Mouse (Mus musculus) CH12.LX (cell line): Measurements from ENCODE around the gene Trdmt1. TPM values are rescaled to one million over a fixed set of nuclear protein-coding genes. Genes with fewer than 3 reads are reported as not detected.

Experiments
- DNase-seq: peaks from one replicate; pipeline ENCODE4 v3.0.0-alpha.2; 2013; ENCODE audit errors: extremely low read depth
- H3K27ac ChIP-seq: 2 replicates; pipeline ENCODE4 v1.5.1; 2012; ENCODE audit warnings: low read depth, mild to moderate bottlenecking, control low read depth, moderate library complexity; ENCODE audit not compliant: insufficient read depth
- H3K27me3 ChIP-seq: replicated peaks from 2 replicates; pipeline ENCODE3; 2012; ENCODE audit warnings: inconsistent platforms
- H3K36me3 ChIP-seq, 2 experiments: replicated peaks in 1 of 2; 2 replicates each; pipeline versions ENCODE3 to v1.6.1; 2012; ENCODE audit warnings: inconsistent platforms in 1 of 2, low read length in 1 of 2, mild to moderate bottlenecking in 1 of 2, mixed read lengths in 1 of 2, moderate library complexity in 1 of 2; ENCODE audit not compliant: control insufficient read depth in 1 of 2, insufficient read depth in 1 of 2
- H3K4me1 ChIP-seq, 2 experiments: 2 replicates each; pipeline ENCODE4 v1.6.1; 2012; ENCODE audit warnings: inconsistent platforms in 1 of 2, moderate library complexity in 1 of 2; ENCODE audit not compliant: insufficient read depth in 2 of 2, control insufficient read depth in 1 of 2
- H3K4me2 ChIP-seq: 2 replicates; pipeline ENCODE4 v1.6.1; 2012; ENCODE audit warnings: low read depth, mild to moderate bottlenecking, control low read depth; ENCODE audit not compliant: poor library complexity, insufficient read depth, severe bottlenecking
- H3K4me3 ChIP-seq, 3 experiments: fragments of 150-350 bp in 1 of 3; sonication (generic) in 1 of 3; replicated peaks in 1 of 3; 2 replicates each; pipeline versions ENCODE3 to v1.5.1; 2011 to 2012; ENCODE audit warnings: low read depth in 2 of 3, low read length in 2 of 3, mild to moderate bottlenecking in 2 of 3, moderate library complexity in 2 of 3, control low read depth in 1 of 3, improper control_type of control experiment in 1 of 3, inconsistent platforms in 1 of 3, mixed read lengths in 1 of 3; ENCODE audit not compliant: poor library complexity in 1 of 3
- H3K79me2 ChIP-seq: replicated peaks from 2 replicates; pipeline ENCODE4 v1.6.1; 2012; ENCODE audit warnings: mild to moderate bottlenecking, moderate library complexity; ENCODE audit not compliant: control insufficient read depth, poor library complexity, insufficient read depth, severe bottlenecking; ENCODE audit errors: extremely low read depth
- H3K9ac ChIP-seq: 2 replicates; pipeline ENCODE4 v1.6.1; 2012; ENCODE audit warnings: low read depth, mild to moderate bottlenecking, control low read depth, moderate library complexity; ENCODE audit not compliant: insufficient read depth
- H3K9me3 ChIP-seq: replicated peaks from 2 replicates; pipeline ENCODE3; 2012; ENCODE audit warnings: low read length, inconsistent platforms, mixed read lengths
- BHLHE40 ChIP-seq: IDR thresholded peaks from 2 replicates; pipeline ENCODE4 v1.6.1; 2011; ENCODE audit warnings: mild to moderate bottlenecking, low read depth, low read length, improper control_type of control experiment
- GABPA ChIP-seq: IDR thresholded peaks from 2 replicates; pipeline ENCODE4 v1.6.1; 2012; ENCODE audit warnings: low read depth, low read length, improper control_type of control experiment, inconsistent platforms; ENCODE audit not compliant: insufficient replicate concordance
- MAFK ChIP-seq: IDR thresholded peaks from 2 replicates; pipeline ENCODE4 v1.6.1; 2011; ENCODE audit warnings: low read length, improper control_type of control experiment; ENCODE audit not compliant: insufficient replicate concordance
- MAX ChIP-seq: IDR thresholded peaks from 2 replicates; pipeline ENCODE4 v1.6.1; 2011; ENCODE audit warnings: low read length, improper control_type of control experiment
- MAZ ChIP-seq: IDR thresholded peaks from 2 replicates; pipeline ENCODE4 v1.6.1; 2012; ENCODE audit warnings: low read depth, mild to moderate bottlenecking, inconsistent platforms, low read length, improper control_type of control experiment, moderate library complexity
- MYC ChIP-seq: IDR thresholded peaks from 2 replicates; pipeline ENCODE4 v1.6.1; 2011; ENCODE audit warnings: low read depth, mild to moderate bottlenecking, improper control_type of control experiment, low read length
- POLR2AphosphoS2 ChIP-seq: IDR thresholded peaks from 2 replicates; pipeline ENCODE4 v1.6.1; 2011; ENCODE audit warnings: low read depth, low read length, improper control_type of control experiment
- RCOR1 ChIP-seq: conservative IDR thresholded peaks from 2 replicates; pipeline ENCODE4 v1.6.1; 2012; ENCODE audit warnings: low read depth, mild to moderate bottlenecking, inconsistent platforms, low read length, improper control_type of control experiment
- UBTF ChIP-seq: IDR thresholded peaks from 2 replicates; pipeline ENCODE4 v1.6.1; 2012; ENCODE audit warnings: low read depth, mild to moderate bottlenecking, inconsistent platforms, low read length, improper control_type of control experiment, moderate library complexity
- dilution Hi-C: fragments of 300-500 bp; cut with MboI; formaldehyde crosslinking; loops from 2 replicates; pipeline ENCODE4 v1.14.3; 2020; ENCODE audit warnings: low sequenced_read_pairs; ENCODE audit not compliant: extremely low pct_unique_long_range_greater_than_20kb, extremely low pct_ligation_motif_present
- in situ Hi-C: fragments of 300-500 bp; cut with MboI; formaldehyde crosslinking; loops from 3 replicates; pipeline ENCODE4 v1.14.3; 2019; ENCODE audit warnings: low sequenced_read_pairs, low pct_ligation_motif_present, low pct_unique_long_range_greater_than_20kb, mixed read lengths
- polyA plus RNA-seq: library from polyadenylated mRNA; unstranded; fragments of >175 nt; gene quantifications from 2 replicates; pipeline ENCODE4 v1.2.1, GENCODE M21; 2012; ENCODE audit warnings: low read depth; ENCODE audit not compliant: insufficient read length
- total RNA-seq, 2 experiments: library from RNA; depleted of rRNA; stranded (reverse); fragments of 300-350 nt in 1 of 2; fragments of >200 nt in 1 of 2; gene quantifications; 2 replicates each; pipeline ENCODE4 v1.2.3; 2012 to 2014

The Trdmt1 gene
- total and polyA plus RNA-seq, 3 experiments: 8.8 to 29.8 (median 11.2) TPM

DNA sequence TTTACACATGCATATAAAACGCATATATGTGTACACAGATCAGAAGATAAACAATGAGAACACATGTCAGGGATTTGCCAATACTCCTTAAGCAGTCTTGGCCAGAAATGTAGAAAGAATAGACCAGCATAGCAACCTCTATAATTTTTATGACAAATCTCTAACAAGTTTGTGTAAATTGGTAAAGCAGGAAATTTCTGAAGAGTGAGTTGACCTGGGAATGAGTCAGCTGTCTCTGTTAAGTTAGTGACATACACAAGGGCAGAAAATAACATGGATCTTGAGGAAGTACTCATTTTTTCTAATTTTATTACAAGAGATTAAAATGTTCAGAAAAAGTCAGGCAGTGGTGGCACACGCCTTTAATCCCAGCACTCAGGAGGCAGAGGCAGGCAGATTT lies 18.3 kb downstream of the Trdmt1 start:
- DNase-seq: no peak
- Histone ChIP-seq H3K79me2 (no peaks in the 10 kb centered on the region), H3K9ac (no peak overlapping the region), H3K4me3 (no peak overlapping the region)
- dilution Hi-C loops: no loop called here
- in situ Hi-C loops: no loop called here
- TF ChIP-seq UBTF (no peak), MAX (no peak), GABPA (no peak), MAFK (no peak), MAZ (no peak)
- TF ChIP-seq, all 38 proteins: peak for 0
- H3K27me3 ChIP-seq: no peaks in the 10 kb centered on the region
- H3K4me2 ChIP-seq: no peak overlapping the region
- no peaks in the 10 kb centered on the region for H3K9me3 ChIP-seq
- no peaks in the 10 kb centered on the region for H3K4me1 ChIP-seq
- no peak overlapping the region for H3K27ac ChIP-seq
- no peaks in the 10 kb centered on the region for H3K36me3 ChIP-seq

DNA sequence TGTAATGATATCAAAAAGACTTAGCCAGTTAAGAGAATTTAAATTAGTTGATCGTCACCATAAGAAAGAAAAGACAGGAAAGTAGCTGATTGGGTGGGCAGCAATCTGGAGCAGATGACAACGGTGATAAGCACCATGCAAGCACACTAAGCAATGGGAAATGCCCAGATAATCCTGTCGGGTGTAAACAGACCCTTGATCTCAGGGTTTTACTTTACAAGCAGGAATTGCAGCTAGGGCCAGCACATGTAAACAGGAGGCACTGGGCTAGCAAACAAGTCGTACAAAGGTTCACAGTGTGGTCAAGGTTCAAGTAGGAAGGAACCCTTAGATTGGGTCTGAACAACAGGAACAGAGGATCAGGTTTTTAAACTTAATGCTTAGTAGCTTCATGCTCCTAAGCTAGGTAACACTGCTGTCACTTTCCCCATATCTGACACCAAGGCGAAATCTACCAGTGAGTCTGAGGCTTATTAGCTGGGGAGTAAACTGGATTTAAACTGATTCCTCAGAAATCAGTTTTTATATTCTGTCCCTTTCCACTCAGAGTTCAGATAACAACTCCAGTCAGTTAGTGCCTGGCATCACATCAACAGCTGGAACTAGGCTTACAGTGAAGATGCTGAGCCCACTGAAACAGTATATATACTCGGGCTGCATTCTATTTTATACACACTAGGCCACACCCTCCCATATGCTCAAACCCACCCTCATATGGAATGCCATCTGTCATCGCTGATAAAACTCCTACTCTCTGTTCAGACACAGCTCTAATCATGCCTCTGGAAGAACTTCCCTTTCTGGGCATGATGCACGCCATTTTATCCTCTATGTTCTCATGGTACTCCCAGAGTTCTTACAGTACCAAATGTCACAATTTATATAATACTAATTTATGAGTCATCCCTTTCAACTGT lies 20.7 kb downstream of the Trdmt1 start:
- dilution Hi-C loops: no loop called here
- Histone ChIP-seq H3K27ac (no peak overlapping the region), H3K4me1 (no peaks in the 10 kb centered on the region), H3K79me2 (no peaks in the 10 kb centered on the region), H3K9me3 (no peaks in the 10 kb centered on the region), H3K4me2 (no peak overlapping the region), H3K4me3 (no peak overlapping the region), H3K9ac (no peak overlapping the region)
- DNase-seq: no peak
- in situ Hi-C loops: no loop called here
- TF ChIP-seq MAFK: no peak
- no peak for TF ChIP-seq RCOR1
- no peak for TF ChIP-seq POLR2AphosphoS2
- TF ChIP-seq MYC: no peak
- TF ChIP-seq, all 38 proteins: peak for 0
- H3K36me3 ChIP-seq: peaks cover 0 to 6% of the 10 kb centered on the region in 2 experiments
- H3K27me3 ChIP-seq: no peaks in the 10 kb centered on the region

DNA sequence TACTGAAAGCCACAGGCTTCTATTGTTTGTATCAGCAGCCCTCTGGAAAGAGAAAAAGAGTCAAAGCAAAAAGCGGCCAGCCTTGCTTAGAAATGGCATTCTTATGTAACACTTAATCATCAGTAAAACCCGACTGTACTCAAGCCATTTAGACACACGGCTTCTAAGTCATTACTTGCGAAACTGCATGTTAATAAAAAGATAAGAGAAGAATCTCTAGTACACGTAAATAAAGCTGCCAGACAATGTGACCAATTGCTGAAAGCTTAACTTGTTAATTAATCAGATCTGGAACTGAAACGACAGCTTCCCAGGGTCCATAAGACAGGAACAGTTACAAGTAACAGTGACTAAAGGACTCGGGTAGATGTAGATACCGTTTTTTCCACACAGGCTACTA lies 22.4 kb downstream of the Trdmt1 start:
- Histone ChIP-seq H3K9ac (no peak overlapping the region), H3K4me3 (no peak overlapping the region), H3K36me3 (peaks cover 0 to 7% of the 10 kb centered on the region in 2 experiments), H3K79me2 (no peaks in the 10 kb centered on the region), H3K27me3 (no peaks in the 10 kb centered on the region), H3K4me1 (no peaks in the 10 kb centered on the region), H3K27ac (no peak overlapping the region), H3K4me2 (no peak overlapping the region), H3K9me3 (no peaks in the 10 kb centered on the region)
- dilution Hi-C loops (no loop called here), in situ Hi-C loops (no loop called here)
- no peak for TF ChIP-seq BHLHE40
- TF ChIP-seq, all 38 proteins: peak for 0
- no peak for DNase-seq
